Mouse (Mus musculus): ENCODE measurements at regions not wholly inside any gene's neighbourhood (a gene's known extent, or its start where the extent isn't known, plus 50 kb on each side); places are given as distances from the start of the nearest gene placed in this dataset.

- 45% methylated on average over 6 of the region's 6 CpGs for WGBS
- H3K36me3 ChIP-seq = no peaks in the 10 kb centered on the region
Measured at GRCm38 (mm10) chr9:61666118-61666517, 248.2 kb downstream of the Rplp1 start.

GRCm38 (mm10) chr9:61665254-61665653 is 249.1 kb downstream of the Rplp1 start:
- H3K4me3 ChIP-seq = no peak overlapping the region
- H3K36me3 ChIP-seq = no peaks in the 10 kb centered on the region
- no peak overlapping the region for H3K9ac ChIP-seq
- H3K27ac ChIP-seq (ENCODE audit: poor library complexity, severe bottlenecking) = no peak overlapping the region
- H3K4me2 ChIP-seq = no peak overlapping the region
- peaks cover 8% of the 10 kb centered on the region; the same call in 1 of the 2 replicates for H3K27me3 ChIP-seq (replicated peaks)
- H3K4me1 ChIP-seq (replicated peaks) = peaks cover 16% of the 10 kb centered on the region
- H3K9me3 ChIP-seq (replicated peaks) = no peaks in the 10 kb centered on the region
- no peak for ATAC-seq (ENCODE audit: insufficient number of reproducible peaks, low FRiP score)
- WGBS = 84% methylated on average over 5 of the region's 5 CpGs

More at GRCm38 (mm10) chr9:61666118-61666517, 248.2 kb downstream of the Rplp1 start:
- Histone ChIP-seq H3K27me3 (replicated peaks) (peaks cover 10% of the 10 kb centered on the region; the same call in 1 of the 2 replicates), H3K4me2 (no peak overlapping the region), H3K9ac (no peak overlapping the region), H3K27ac (ENCODE audit: poor library complexity, severe bottlenecking) (no peak overlapping the region), H3K4me1 (replicated peaks) (peaks cover 19% of the 10 kb centered on the region), H3K9me3 (replicated peaks) (0 out of 2 replicates have a peak, but pooled peaks cover 1% of the 10 kb centered on the region), H3K4me3 (no peak overlapping the region)
- ATAC-seq (ENCODE audit: insufficient number of reproducible peaks, low FRiP score) = no peak

- no peak overlapping the region for H3K4me2 ChIP-seq
- H3K9ac ChIP-seq = no peak overlapping the region
- H3K4me3 ChIP-seq = no peak overlapping the region
- no peaks in the 10 kb centered on the region for H3K36me3 ChIP-seq
- 60% methylated on average over 10 of the region's 10 CpGs for WGBS
- H3K27ac ChIP-seq (ENCODE audit: poor library complexity, severe bottlenecking) = no peak overlapping the region
- no peaks in the 10 kb centered on the region for H3K9me3 ChIP-seq (replicated peaks)
- H3K27me3 ChIP-seq (replicated peaks) = peaks cover 9% of the 10 kb centered on the region; the same call in 1 of the 2 replicates
- H3K4me1 ChIP-seq (replicated peaks) = peaks cover 4% of the 10 kb centered on the region
- no peak for ATAC-seq (ENCODE audit: insufficient number of reproducible peaks, low FRiP score)
Measured at GRCm38 (mm10) chr9:61664000-61664622, 250.2 kb downstream of the Rplp1 start.

- no peak overlapping the region for H3K27ac ChIP-seq (ENCODE audit: poor library complexity, severe bottlenecking)
- H3K4me3 ChIP-seq = no peak overlapping the region
- peaks cover 3% of the 10 kb centered on the region; the same call in 1 of the 2 replicates for H3K4me1 ChIP-seq (replicated peaks)
- peaks cover 12% of the 10 kb centered on the region; the same call in 1 of the 2 replicates for H3K27me3 ChIP-seq (replicated peaks)
- no peak overlapping the region for H3K9ac ChIP-seq
- WGBS = 53% methylated on average over 12 of the region's 12 CpGs
- H3K9me3 ChIP-seq (replicated peaks) = no peaks in the 10 kb centered on the region
- no peak overlapping the region for H3K4me2 ChIP-seq
- no peak for ATAC-seq (ENCODE audit: insufficient number of reproducible peaks, low FRiP score)
- no peaks in the 10 kb centered on the region for H3K36me3 ChIP-seq
Measured at GRCm38 (mm10) chr9:61662055-61663028, 252.0 kb downstream of the Rplp1 start.

- 0 out of 2 replicates have a peak, but pooled peaks cover 6% of the 10 kb centered on the region for H3K27me3 ChIP-seq (replicated peaks)
- 49% methylated on average over 3 of the region's 3 CpGs for WGBS
- H3K4me2 ChIP-seq = no peak overlapping the region
- no peak overlapping the region for H3K4me3 ChIP-seq
- no peak overlapping the region for H3K9ac ChIP-seq
- H3K27ac ChIP-seq (ENCODE audit: poor library complexity, severe bottlenecking) = no peak overlapping the region
- ATAC-seq (ENCODE audit: insufficient number of reproducible peaks, low FRiP score) = no peak
- H3K36me3 ChIP-seq = no peaks in the 10 kb centered on the region
- H3K9me3 ChIP-seq (replicated peaks) = no peaks in the 10 kb centered on the region
- peaks cover 5% of the 10 kb centered on the region for H3K4me1 ChIP-seq (replicated peaks)
Measured at GRCm38 (mm10) chr9:61660191-61660590, 254.2 kb downstream of the Rplp1 start.

- H3K9me3 ChIP-seq (replicated peaks) = no peaks in the 10 kb centered on the region
- WGBS = 71% methylated on average over 8 of the region's 8 CpGs
- H3K27ac ChIP-seq (ENCODE audit: poor library complexity, severe bottlenecking) = no peak overlapping the region
- ATAC-seq (ENCODE audit: insufficient number of reproducible peaks, low FRiP score) = no peak
- H3K27me3 ChIP-seq (replicated peaks) = 0 out of 2 replicates have a peak, but pooled peaks cover 12% of the 10 kb centered on the region
- H3K36me3 ChIP-seq = no peaks in the 10 kb centered on the region
- H3K4me3 ChIP-seq = no peak overlapping the region
- no peak overlapping the region for H3K9ac ChIP-seq
- no peak overlapping the region for H3K4me2 ChIP-seq
- H3K4me1 ChIP-seq (replicated peaks) = peaks cover 8% of the 10 kb centered on the region
Measured at GRCm38 (mm10) chr9:61657996-61658395, 256.3 kb downstream of the Rplp1 start.

GRCm38 (mm10) chr9:61655433-61655981 is 258.8 kb downstream of the Rplp1 start:
- Histone ChIP-seq H3K4me1 (replicated peaks) (peaks cover 8% of the 10 kb centered on the region), H3K36me3 (no peaks in the 10 kb centered on the region), H3K4me2 (no peak overlapping the region), H3K4me3 (no peak overlapping the region), H3K27me3 (replicated peaks) (peaks cover 24% of the 10 kb centered on the region), H3K9me3 (replicated peaks) (no peaks in the 10 kb centered on the region), H3K9ac (no peak overlapping the region), H3K27ac (ENCODE audit: poor library complexity, severe bottlenecking) (peak overlapping the region; percentile 20; the same call in 1 of the 2 replicates)
- 52% methylated on average over 9 of the region's 9 CpGs for WGBS
- no peak for ATAC-seq (ENCODE audit: insufficient number of reproducible peaks, low FRiP score)

- 59% methylated on average over 20 of the region's 20 CpGs for WGBS
- no peaks in the 10 kb centered on the region for H3K36me3 ChIP-seq
- H3K27me3 ChIP-seq (replicated peaks) = 0 out of 2 replicates have a peak, but pooled peaks cover 9% of the 10 kb centered on the region
- no peaks in the 10 kb centered on the region; the same call in 1 of the 2 replicates for H3K9me3 ChIP-seq (replicated peaks)
- H3K27ac ChIP-seq (ENCODE audit: poor library complexity, severe bottlenecking) = no peak overlapping the region
- peaks cover 9% of the 10 kb centered on the region; the same call in 1 of the 2 replicates for H3K4me1 ChIP-seq (replicated peaks)
- H3K9ac ChIP-seq = no peak overlapping the region
- H3K4me3 ChIP-seq = no peak overlapping the region
- peak; percentile 48; the same call in 1 of the 2 replicates for ATAC-seq (ENCODE audit: insufficient number of reproducible peaks, low FRiP score)
- no peak overlapping the region for H3K4me2 ChIP-seq
Measured at GRCm38 (mm10) chr9:61645661-61646425, 268.5 kb downstream of the Rplp1 start.

- Histone ChIP-seq H3K27ac (ENCODE audit: poor library complexity, severe bottlenecking) (no peak overlapping the region), H3K36me3 (no peaks in the 10 kb centered on the region), H3K4me1 (replicated peaks) (peaks cover 5% of the 10 kb centered on the region; the same call in 1 of the 2 replicates), H3K4me2 (no peak overlapping the region), H3K9ac (no peak overlapping the region), H3K27me3 (replicated peaks) (peaks cover 12% of the 10 kb centered on the region; the same call in 1 of the 2 replicates), H3K9me3 (replicated peaks) (no peaks in the 10 kb centered on the region; the same call in 1 of the 2 replicates), H3K4me3 (no peak overlapping the region)
- WGBS = 82% methylated on average over 3 of the region's 3 CpGs
- no peak for ATAC-seq (ENCODE audit: insufficient number of reproducible peaks, low FRiP score)
Measured at GRCm38 (mm10) chr9:61640739-61641138, 268.6 kb downstream of the Tle3 start.

GRCm38 (mm10) chr9:61638908-61639307 is 266.7 kb downstream of the Tle3 start:
- no peak overlapping the region for H3K4me2 ChIP-seq
- no peak for ATAC-seq (ENCODE audit: insufficient number of reproducible peaks, low FRiP score)
- no peaks in the 10 kb centered on the region for H3K4me1 ChIP-seq (replicated peaks)
- H3K9ac ChIP-seq = no peak overlapping the region
- 86% methylated on average over 11 of the region's 11 CpGs for WGBS
- no peaks in the 10 kb centered on the region for H3K36me3 ChIP-seq
- peaks cover 17% of the 10 kb centered on the region; the same call in 1 of the 2 replicates for H3K27me3 ChIP-seq (replicated peaks)
- no peak overlapping the region for H3K27ac ChIP-seq (ENCODE audit: poor library complexity, severe bottlenecking)
- peaks cover 2% of the 10 kb centered on the region; the same call in 1 of the 2 replicates for H3K9me3 ChIP-seq (replicated peaks)
- H3K4me3 ChIP-seq = no peak overlapping the region

Data from heart, embryonic 12.5 days (tissue).